In the genomic region with DNA sequence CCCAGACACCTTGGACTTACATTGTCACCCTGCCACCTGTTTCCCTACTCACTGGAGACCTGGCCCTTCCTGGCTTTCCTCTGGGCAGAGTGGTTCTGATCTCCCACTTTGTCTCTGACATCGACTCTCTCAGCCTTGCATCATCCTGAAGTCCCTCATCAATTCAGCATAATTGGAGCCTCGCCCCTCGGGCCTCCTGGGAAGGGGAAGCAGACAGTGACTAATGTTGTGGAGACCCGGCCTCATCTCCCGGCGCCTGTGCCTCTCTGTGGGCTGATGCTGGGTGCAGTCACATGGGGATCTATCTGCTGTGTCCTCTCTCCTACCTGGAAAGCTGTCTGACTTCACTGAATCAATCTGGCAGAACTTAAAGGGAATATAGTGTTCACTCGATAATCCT, we compare ENCODE assay signal across 22 mouse cellular contexts. TPM values are rescaled to one million over a fixed set of nuclear protein-coding genes. Genes with fewer than 3 reads are reported as not detected.
DNase-seq lines count a peak whose midpoint lies in the region; ATAC-seq and TF ChIP-seq lines count a peak whose summit lies in the region.
"Had no signal": no experiment of that assay in that cellular context is flagged by ENCODE, and none has a peak within 500 bp of the region (broad histone marks: within the 10 kb centered on the region; RNA-seq: fewer than 3 reads in every experiment).

No protein-coding gene starts in this region.

- no peak overlapping the region for H3K27ac ChIP-seq in hindbrain, embryonic 10.5 days
- no peak overlapping the region for H3K27ac ChIP-seq in hindbrain, postnatal 0 days
- peak overlapping the region; percentile 35; the same call in 1 of the 2 replicates for H3K27ac ChIP-seq in hindbrain, embryonic 13.5 days
- H3K27ac ChIP-seq: forebrain, embryonic 13.5 days; limb, embryonic 13.5 days; neural tube, embryonic 13.5 days had no signal

- H3K4me3 ChIP-seq in hindbrain, embryonic 10.5 days, result no peak overlapping the region
- H3K4me3 ChIP-seq in hindbrain, postnatal 0 days (ENCODE audit: low read length), result no peak overlapping the region
- peak overlapping the region; percentile 29; the same call in 1 of the 2 replicates for H3K4me3 ChIP-seq in E14TG2a.4 (replicated peaks; ENCODE audit: low read length)
- no peak overlapping the region for H3K4me3 ChIP-seq in hindbrain, embryonic 13.5 days
- H3K4me3 ChIP-seq: forebrain, embryonic 13.5 days; limb, embryonic 13.5 days; midbrain, embryonic 12.5 days; neural tube, embryonic 13.5 days had no signal

- TF ChIP-seq CTCF in hindbrain, postnatal 0 days (IDR thresholded peaks at IDR 0.05; ENCODE audit: low read depth), result no peak
- TF ChIP-seq CTCF in E14TG2a.4 (conservative IDR thresholded peaks at IDR 0.05; ENCODE audit: low read length), result no peak

- peaks cover 34% of the 10 kb centered on the region for H3K4me1 ChIP-seq in hindbrain, embryonic 10.5 days (replicated peaks)
- H3K4me1 ChIP-seq in hindbrain, postnatal 0 days (ENCODE audit: insufficient read depth, low read length), result peaks cover 1% of the 10 kb centered on the region; the same call in 1 of the 2 replicates
- peaks cover 28% of the 10 kb centered on the region for H3K4me1 ChIP-seq in E14TG2a.4 (replicated peaks; ENCODE audit: low read depth, low read length)
- H3K4me1 ChIP-seq in hindbrain, embryonic 13.5 days (replicated peaks), result peaks cover 12% of the 10 kb centered on the region
- H3K4me1 ChIP-seq: limb, embryonic 13.5 days had no signal

- WGBS in hindbrain, embryonic 10.5 days, result 55% methylated on average over 7 of the region's 7 CpGs
- 33% methylated on average over 7 of the region's 7 CpGs for WGBS in hindbrain, postnatal 0 days
- 26% methylated on average over 7 of the region's 7 CpGs for WGBS in hindbrain, embryonic 13.5 days

- no peak for ATAC-seq in hindbrain, postnatal 0 days
- no peak for ATAC-seq in hindbrain, embryonic 13.5 days (ENCODE audit: low FRiP score)
- ATAC-seq: forebrain, embryonic 13.5 days; intestine, postnatal 0 days had no signal

- DNase-seq in hindbrain, embryonic 10.5 days (ENCODE audit: low spot score), result peak; percentile 36
- DNase-seq in hindbrain, postnatal 0 days (ENCODE audit: low spot score), result no peak
- DNase-seq in MN1 (ENCODE audit: low spot score), result peak; percentile 70
- no peak for DNase-seq in urinary bladder, postnatal 14 days (ENCODE audit: low spot score)
- DNase-seq in lung, adult 18-20 months, result no peak
- DNase-seq: adrenal gland, postnatal 10 days; cerebellum, adult 8-10 months; cerebellum, postnatal 25 days; gastrocnemius, postnatal 36 days; heart, adult 18-20 months; heart, postnatal 36 days; kidney, postnatal 4 days; lung, postnatal 36 days had no signal

- H3K4me2 ChIP-seq in hindbrain, postnatal 0 days (ENCODE audit: low read depth, low read length), result no peak overlapping the region
- H3K4me2 ChIP-seq in hindbrain, embryonic 13.5 days, result no peak overlapping the region
- H3K4me2 ChIP-seq: forebrain, embryonic 13.5 days; heart, embryonic 11.5 days; limb, embryonic 13.5 days; liver, embryonic 11.5 days; midbrain, embryonic 12.5 days; neural tube, embryonic 13.5 days had no signal

- no peaks in the 10 kb centered on the region for H3K36me3 ChIP-seq in hindbrain, embryonic 10.5 days
- H3K36me3 ChIP-seq in hindbrain, postnatal 0 days (ENCODE audit: insufficient read depth, low read length), result no peaks in the 10 kb centered on the region
- no peaks in the 10 kb centered on the region for H3K36me3 ChIP-seq in E14TG2a.4 (ENCODE audit: insufficient read depth, low read length)
- H3K36me3 ChIP-seq in hindbrain, embryonic 13.5 days, result no peaks in the 10 kb centered on the region
- H3K36me3 ChIP-seq: limb, embryonic 13.5 days; midbrain, embryonic 12.5 days; neural tube, embryonic 13.5 days had no signal

- no peak overlapping the region for H3K9ac ChIP-seq in hindbrain, postnatal 0 days (replicated peaks; ENCODE audit: low read length)
- no peak overlapping the region for H3K9ac ChIP-seq in hindbrain, embryonic 13.5 days
- H3K9ac ChIP-seq: forebrain, embryonic 13.5 days; limb, embryonic 13.5 days; midbrain, embryonic 12.5 days; neural tube, embryonic 13.5 days had no signal

- H3K27me3 ChIP-seq in hindbrain, embryonic 10.5 days (ENCODE audit: insufficient read depth, poor library complexity, severe bottlenecking), result no peaks in the 10 kb centered on the region
- H3K27me3 ChIP-seq in hindbrain, postnatal 0 days (ENCODE audit: insufficient read depth, low read length), result no peaks in the 10 kb centered on the region
- no peaks in the 10 kb centered on the region for H3K27me3 ChIP-seq in E14TG2a.4 (ENCODE audit: insufficient read depth, low read length)
- no peaks in the 10 kb centered on the region for H3K27me3 ChIP-seq in hindbrain, embryonic 13.5 days
- H3K27me3 ChIP-seq: forebrain, embryonic 13.5 days; limb, embryonic 13.5 days; midbrain, embryonic 12.5 days; neural tube, embryonic 13.5 days had no signal

- H3K9me3 ChIP-seq in hindbrain, embryonic 10.5 days, result no peaks in the 10 kb centered on the region
- H3K9me3 ChIP-seq in hindbrain, postnatal 0 days (ENCODE audit: low read length), result no peaks in the 10 kb centered on the region
- H3K9me3 ChIP-seq in E14TG2a.4 (ENCODE audit: low read length), result no peaks in the 10 kb centered on the region
- H3K9me3 ChIP-seq in hindbrain, embryonic 13.5 days, result no peaks in the 10 kb centered on the region
- H3K9me3 ChIP-seq: forebrain, embryonic 13.5 days; limb, embryonic 13.5 days; midbrain, embryonic 12.5 days; neural tube, embryonic 13.5 days had no signal

RNA-seq across cellular contexts. Expression of a gene that starts 31.9 kb away (rescaled TPM):
- polyA plus RNA-seq in hindbrain, embryonic 10.5 days (2016; fragmentation: Nextera tagmentation; extraction: Ambion mirVana), result 2,849 and 3,914 TPM in 2 replicates
- total RNA-seq in hindbrain, postnatal 0 days (2014; rRNA removed), result 667 and 752 TPM in 2 replicates
- polyA plus RNA-seq in hindbrain, postnatal 0 days (2015; fragmentation: Nextera tagmentation; extraction: Ambion mirVana), result 4,115 and 4,307 TPM in 2 replicates
- polyA plus RNA-seq in hindbrain, embryonic 13.5 days (2015; fragmentation: Nextera tagmentation; extraction: Ambion mirVana), result 6,917 and 6,921 TPM in 2 replicates

RNA-seq across cellular contexts. Expression of a gene that starts 40.1 kb away (rescaled TPM):
- polyA plus RNA-seq in hindbrain, embryonic 10.5 days (2016; fragmentation: Nextera tagmentation; extraction: Ambion mirVana), result 7.9 and 9.5 TPM in 2 replicates
- total RNA-seq in hindbrain, postnatal 0 days (2014; rRNA removed), result 12.1 and 17.9 TPM in 2 replicates
- 5.3 and 6.7 TPM in 2 replicates for polyA plus RNA-seq in hindbrain, postnatal 0 days (2015; fragmentation: Nextera tagmentation; extraction: Ambion mirVana)
- polyA plus RNA-seq in hindbrain, embryonic 13.5 days (2015; fragmentation: Nextera tagmentation; extraction: Ambion mirVana), result 7.8 TPM in 2 replicates

RNA-seq across cellular contexts. Expression of a gene that starts 52.5 kb away (rescaled TPM):
- 0.25 and 0.63 TPM in 2 replicates for polyA plus RNA-seq in hindbrain, embryonic 10.5 days (2016; fragmentation: Nextera tagmentation; extraction: Ambion mirVana)
- 0.54 and 1.8 TPM in 2 replicates for total RNA-seq in hindbrain, postnatal 0 days (2014; rRNA removed)
- polyA plus RNA-seq in hindbrain, postnatal 0 days (2015; fragmentation: Nextera tagmentation; extraction: Ambion mirVana), result 0.39 and 0.66 TPM in 2 replicates
- 0.36 and 0.45 TPM in 2 replicates for polyA plus RNA-seq in hindbrain, embryonic 13.5 days (2015; fragmentation: Nextera tagmentation; extraction: Ambion mirVana)

Comparison
In these comparisons a context has a peak if more than half of its experiments do, and no peak if none do; other contexts are left out.
1. DNase-seq: peak in hindbrain, embryonic 10.5 days (single experiment) and MN1 (single experiment); none in hindbrain, postnatal 0 days (single experiment), urinary bladder, postnatal 14 days (single experiment) and lung, adult 18-20 months (0 of 2).